Mouse (Mus musculus): ENCODE measurements around the gene Pbp2. TPM values are rescaled to one million over a fixed set of nuclear protein-coding genes. Genes with fewer than 3 reads are reported as not detected.

Gene Pbp2
- polyA plus RNA-seq, 1 experiment from 2014 or later = 0.19 TPM

DNA sequence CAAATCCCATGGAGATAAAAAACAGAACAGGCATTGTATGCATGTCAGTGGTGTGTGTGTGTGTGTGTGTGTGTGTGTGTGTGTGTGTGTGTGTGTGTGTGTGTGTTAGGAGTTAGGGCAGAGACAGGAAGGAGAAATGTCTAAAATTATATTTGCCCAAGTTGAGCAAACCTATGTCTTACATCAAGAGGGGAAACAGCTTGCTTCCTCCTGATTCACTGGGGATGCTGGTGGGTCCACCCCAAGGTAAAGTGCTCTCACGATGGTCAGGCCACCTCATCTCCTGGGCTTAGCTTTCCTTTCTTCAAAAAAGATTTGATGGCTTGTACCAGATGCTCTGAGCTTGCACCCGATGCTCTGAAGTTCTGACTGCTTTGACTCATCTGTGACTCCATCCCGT lies 13.9 kb upstream of the Pbp2 start:
- Histone ChIP-seq H3K36me3 (no peaks in the 10 kb centered on the region), H3K27me3 (ENCODE audit: low read depth, poor library complexity, severe bottlenecking) (no peaks in the 10 kb centered on the region), H3K27ac (no peak overlapping the region), H3K4me3 (no peak overlapping the region), H3K4me1 (peaks cover 12% of the 10 kb centered on the region), H3K9me3 (replicated peaks) (no peaks in the 10 kb centered on the region)
- WGBS = 75% methylated on average over 3 of the region's 3 CpGs
- no peak for DNase-seq (ENCODE audit: low spot score)

DNA sequence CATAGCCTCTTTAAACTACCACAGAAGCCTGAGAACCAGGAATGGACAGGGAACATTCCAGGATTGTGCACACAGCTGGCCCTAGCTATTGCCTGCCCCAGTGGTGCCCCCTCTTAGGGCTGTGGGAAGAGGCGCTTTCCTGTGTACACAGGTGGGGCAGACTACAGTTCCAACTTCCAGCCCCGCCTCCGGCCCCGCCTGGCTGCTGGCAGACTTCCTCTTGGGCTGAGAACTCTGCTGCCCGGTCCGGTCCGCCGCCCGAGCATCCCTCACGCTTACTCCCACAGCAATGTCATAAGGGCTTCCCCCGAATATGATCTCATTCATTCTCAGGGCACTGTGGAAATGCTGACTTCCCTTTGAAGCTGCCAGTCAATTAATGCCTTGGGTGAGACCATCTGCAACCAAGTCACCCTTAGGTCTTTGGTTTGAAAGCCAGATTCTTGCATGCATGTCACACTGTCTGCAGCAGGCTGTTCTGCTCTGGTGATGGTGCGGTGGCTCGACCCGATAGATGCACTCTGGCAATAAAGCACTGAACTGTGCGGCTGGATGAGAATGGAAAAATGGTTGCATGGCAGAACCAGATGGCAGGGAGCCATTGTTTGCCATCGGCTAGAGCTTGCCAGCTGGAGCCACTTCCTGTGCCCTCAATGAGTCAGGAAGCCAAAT lies 13.2 kb upstream of the Pbp2 start:
- peak; percentile 49 for DNase-seq (ENCODE audit: low spot score)
- H3K27ac ChIP-seq = peak overlapping the region; percentile 46; the same call in 1 of the 2 replicates
- WGBS = 57% methylated on average over 16 of the region's 16 CpGs
- peaks cover 12% of the 10 kb centered on the region for H3K4me1 ChIP-seq
- no peak overlapping the region; the same call in 1 of the 2 replicates for H3K4me3 ChIP-seq
- H3K36me3 ChIP-seq = no peaks in the 10 kb centered on the region
- H3K27me3 ChIP-seq (ENCODE audit: low read depth, poor library complexity, severe bottlenecking) = no peaks in the 10 kb centered on the region
- H3K9me3 ChIP-seq (replicated peaks) = no peaks in the 10 kb centered on the region

GRCm38 (mm10) chr6:135322749-135323148 lies 12.5 kb upstream of the Pbp2 start:
- no peak overlapping the region for H3K4me3 ChIP-seq
- no peaks in the 10 kb centered on the region for H3K27me3 ChIP-seq (ENCODE audit: low read depth, poor library complexity, severe bottlenecking)
- no peak for DNase-seq (ENCODE audit: low spot score)
- H3K9me3 ChIP-seq (replicated peaks) = no peaks in the 10 kb centered on the region
- H3K27ac ChIP-seq = peak overlapping the region; percentile 46; the same call in 1 of the 2 replicates
- 71% methylated on average over 7 of the region's 7 CpGs for WGBS
- no peaks in the 10 kb centered on the region for H3K36me3 ChIP-seq
- H3K4me1 ChIP-seq = peaks cover 12% of the 10 kb centered on the region

DNA sequence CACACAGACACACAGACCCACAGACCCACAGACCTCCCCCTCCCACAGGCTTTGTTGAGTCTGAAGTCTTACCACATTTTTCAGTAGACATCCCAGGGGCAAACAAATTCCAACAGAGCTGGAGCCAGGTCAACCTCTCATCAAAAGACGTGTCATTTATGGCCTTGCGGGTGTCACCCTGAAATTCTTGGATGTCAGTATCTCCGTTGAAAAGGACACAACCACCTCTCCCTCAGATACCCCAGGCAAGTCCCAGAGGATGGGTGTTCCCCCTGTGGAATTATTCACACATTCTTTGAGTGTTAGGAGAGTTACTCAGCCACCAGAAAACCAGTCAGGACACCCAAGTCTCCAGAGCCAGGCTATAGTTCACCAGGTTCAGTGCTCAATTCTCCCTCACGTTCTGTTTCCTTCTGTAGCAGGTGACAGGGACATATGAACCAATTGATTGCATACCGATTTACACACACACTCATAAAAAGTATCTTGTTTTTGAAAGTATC lies 9.3 kb upstream of the Pbp2 start:
- H3K9me3 ChIP-seq (replicated peaks) = no peaks in the 10 kb centered on the region
- H3K4me1 ChIP-seq = peaks cover 12% of the 10 kb centered on the region
- no peak for DNase-seq (ENCODE audit: low spot score)
- no peak overlapping the region for H3K4me3 ChIP-seq
- H3K27ac ChIP-seq = no peak overlapping the region
- 70% methylated on average over 5 of the region's 5 CpGs for WGBS
- no peaks in the 10 kb centered on the region for H3K27me3 ChIP-seq (ENCODE audit: low read depth, poor library complexity, severe bottlenecking)
- H3K36me3 ChIP-seq = no peaks in the 10 kb centered on the region

DNA sequence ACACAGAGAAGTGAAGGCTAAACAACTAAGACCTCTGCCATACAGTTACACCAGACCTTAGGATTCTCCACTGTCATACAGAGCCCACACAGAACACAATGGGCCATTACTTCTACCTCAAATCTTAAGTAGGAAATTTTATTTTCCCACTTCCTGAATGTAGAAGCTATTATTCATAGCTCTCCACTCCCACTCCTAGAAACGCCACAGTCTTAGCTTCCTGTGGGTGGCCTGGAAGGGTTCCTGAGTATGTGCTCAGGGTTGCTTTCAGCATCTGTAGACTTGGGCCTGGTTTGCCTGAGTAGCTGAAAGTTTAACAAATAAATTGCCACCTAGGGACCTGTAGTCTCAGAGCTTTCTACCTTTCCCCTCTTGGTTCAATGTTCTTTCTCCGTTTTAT lies 5.9 kb upstream of the Pbp2 start:
- Histone ChIP-seq H3K27me3 (ENCODE audit: low read depth, poor library complexity, severe bottlenecking) (no peaks in the 10 kb centered on the region), H3K4me1 (peaks cover 9% of the 10 kb centered on the region; the same call in 1 of the 2 replicates), H3K4me3 (no peak overlapping the region), H3K9me3 (replicated peaks) (no peaks in the 10 kb centered on the region), H3K27ac (no peak overlapping the region), H3K36me3 (no peaks in the 10 kb centered on the region)
- WGBS = 89% methylated on average over 2 of the region's 2 CpGs
- no peak for DNase-seq (ENCODE audit: low spot score)

GRCm38 (mm10) chr6:135313981-135314380 lies 3.8 kb upstream of the Pbp2 start:
- H3K27ac ChIP-seq = no peak overlapping the region; the same call in 1 of the 2 replicates
- H3K9me3 ChIP-seq (replicated peaks) = no peaks in the 10 kb centered on the region
- no peak overlapping the region for H3K4me3 ChIP-seq
- 48% methylated on average over 9 of the region's 9 CpGs for WGBS
- DNase-seq (ENCODE audit: low spot score) = no peak
- H3K27me3 ChIP-seq (ENCODE audit: low read depth, poor library complexity, severe bottlenecking) = no peaks in the 10 kb centered on the region
- peaks cover 9% of the 10 kb centered on the region; the same call in 1 of the 2 replicates for H3K4me1 ChIP-seq
- no peaks in the 10 kb centered on the region for H3K36me3 ChIP-seq

DNA sequence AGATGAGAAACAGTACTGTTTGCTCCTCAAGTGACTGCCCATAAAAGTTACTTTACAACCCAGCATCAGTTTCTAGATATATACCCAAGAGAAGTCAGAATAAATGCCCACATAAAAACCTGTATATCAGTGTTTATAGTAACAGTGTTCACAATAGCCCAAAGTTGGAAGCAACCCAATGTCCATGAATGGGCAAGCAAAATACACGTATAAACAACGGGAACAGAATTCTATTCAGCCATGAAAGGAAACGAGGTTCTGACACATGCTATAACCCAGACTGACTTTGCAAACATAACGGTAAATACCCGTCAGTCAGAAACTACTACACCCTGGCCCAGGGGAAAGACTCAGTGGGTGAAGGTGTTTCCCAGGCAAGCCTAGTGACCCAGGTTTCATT lies 1.8 kb upstream of the Pbp2 start:
- Histone ChIP-seq H3K4me3 (no peak overlapping the region), H3K36me3 (no peaks in the 10 kb centered on the region), H3K4me1 (peaks cover 9% of the 10 kb centered on the region; the same call in 1 of the 2 replicates), H3K9me3 (replicated peaks) (no peaks in the 10 kb centered on the region), H3K27ac (no peak overlapping the region), H3K27me3 (ENCODE audit: low read depth, poor library complexity, severe bottlenecking) (no peaks in the 10 kb centered on the region)
- WGBS = 92% methylated on average over 5 of the region's 5 CpGs
- no peak for DNase-seq (ENCODE audit: low spot score)

- Histone ChIP-seq H3K9me3 (replicated peaks) (no peaks in the 10 kb centered on the region), H3K36me3 (no peaks in the 10 kb centered on the region), H3K4me3 (no peak overlapping the region), H3K27me3 (ENCODE audit: low read depth, poor library complexity, severe bottlenecking) (no peaks in the 10 kb centered on the region), H3K27ac (peak overlapping the region; percentile 62), H3K4me1 (peaks cover 6% of the 10 kb centered on the region; the same call in 1 of the 2 replicates)
- no peak for DNase-seq (ENCODE audit: low spot score)
- 67% methylated on average over 7 of the region's 7 CpGs for WGBS
These were observed 5.5 kb downstream of the Pbp2 start for GRCm38 (mm10) chr6:135304576-135305260.

DNA sequence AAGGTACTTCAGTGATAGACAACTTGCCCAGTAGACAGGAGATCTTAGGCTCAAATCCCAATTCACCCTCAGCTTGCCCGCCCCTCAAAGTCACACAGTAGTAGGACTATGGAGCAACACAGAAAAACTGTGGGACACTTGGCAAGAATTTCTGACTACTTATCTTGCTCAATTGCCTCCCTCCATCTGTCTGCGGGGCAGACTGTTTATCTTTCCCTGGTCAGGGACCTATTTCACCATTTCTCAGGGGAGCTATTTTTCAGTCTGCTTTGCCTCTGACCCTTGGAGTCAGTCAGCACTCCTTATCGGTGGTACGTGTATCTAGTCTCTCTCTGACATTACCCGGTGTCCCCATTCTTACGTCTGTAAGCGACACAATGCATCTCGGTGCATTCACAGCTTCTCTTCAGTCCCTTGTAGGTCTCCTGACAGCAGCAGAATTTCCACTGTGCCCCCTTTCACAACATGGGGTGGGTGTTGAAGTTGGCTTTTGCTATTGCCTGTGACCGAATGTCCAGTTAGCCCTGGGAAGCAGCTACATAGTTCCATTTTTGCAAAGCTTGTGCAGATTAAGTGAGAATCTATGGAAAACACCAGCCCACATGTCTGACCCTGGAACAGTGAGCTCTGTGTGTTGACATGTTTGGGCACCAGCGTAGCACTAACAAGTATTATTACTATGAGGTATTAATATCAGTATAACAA lies 7.6 kb downstream of the Pbp2 start:
- WGBS = 86% methylated on average over 10 of the region's 10 CpGs
- no peaks in the 10 kb centered on the region for H3K9me3 ChIP-seq (replicated peaks)
- no peak overlapping the region for H3K4me3 ChIP-seq
- H3K4me1 ChIP-seq = peaks cover 6% of the 10 kb centered on the region; the same call in 1 of the 2 replicates
- no peaks in the 10 kb centered on the region for H3K36me3 ChIP-seq
- no peak for DNase-seq (ENCODE audit: low spot score)
- no peak overlapping the region for H3K27ac ChIP-seq
- H3K27me3 ChIP-seq (ENCODE audit: low read depth, poor library complexity, severe bottlenecking) = no peaks in the 10 kb centered on the region

DNA sequence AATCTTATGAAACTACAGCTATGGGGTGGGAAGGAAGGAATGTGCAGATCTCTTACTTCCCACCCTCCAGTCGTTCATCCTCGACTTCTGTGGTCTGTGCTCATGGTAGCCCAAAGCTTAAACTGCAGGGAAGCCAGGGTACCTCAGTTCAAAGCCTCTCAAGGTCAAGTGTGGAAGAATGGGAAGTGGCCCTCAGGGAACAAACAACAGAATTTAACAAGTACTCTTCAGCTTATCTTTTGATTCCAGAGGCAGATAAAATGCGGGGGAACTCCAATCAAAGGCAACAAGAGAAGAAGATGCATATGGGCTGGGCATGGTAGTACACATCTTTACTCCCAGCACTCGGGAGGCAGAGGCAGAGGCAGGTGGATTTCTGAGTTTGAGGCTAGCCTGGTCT lies 9.7 kb downstream of the Pbp2 start:
- H3K36me3 ChIP-seq = no peaks in the 10 kb centered on the region
- peaks cover 8% of the 10 kb centered on the region; the same call in 1 of the 2 replicates for H3K4me1 ChIP-seq
- no peaks in the 10 kb centered on the region for H3K9me3 ChIP-seq (replicated peaks)
- H3K4me3 ChIP-seq = no peak overlapping the region
- 89% methylated on average over 4 of the region's 4 CpGs for WGBS
- H3K27ac ChIP-seq = no peak overlapping the region
- H3K27me3 ChIP-seq (ENCODE audit: low read depth, poor library complexity, severe bottlenecking) = no peaks in the 10 kb centered on the region
- no peak for DNase-seq (ENCODE audit: low spot score)

- no peak overlapping the region for H3K27ac ChIP-seq
- H3K36me3 ChIP-seq = no peaks in the 10 kb centered on the region
- no peaks in the 10 kb centered on the region for H3K9me3 ChIP-seq (replicated peaks)
- H3K4me1 ChIP-seq = peaks cover 7% of the 10 kb centered on the region; the same call in 1 of the 2 replicates
- H3K27me3 ChIP-seq (ENCODE audit: low read depth, poor library complexity, severe bottlenecking) = no peaks in the 10 kb centered on the region
- DNase-seq (ENCODE audit: low spot score) = no peak
- 86% methylated on average over 7 of the region's 7 CpGs for WGBS
- no peak overlapping the region for H3K4me3 ChIP-seq
These were observed 11.1 kb downstream of the Pbp2 start for GRCm38 (mm10) chr6:135299024-135299550.

GRCm38 (mm10) chr6:135297570-135297969 lies 12.6 kb downstream of the Pbp2 start:
- DNase-seq (ENCODE audit: low spot score) = no peak
- no peak overlapping the region for H3K27ac ChIP-seq
- no peaks in the 10 kb centered on the region for H3K36me3 ChIP-seq
- no peaks in the 10 kb centered on the region for H3K27me3 ChIP-seq (ENCODE audit: low read depth, poor library complexity, severe bottlenecking)
- no peaks in the 10 kb centered on the region for H3K9me3 ChIP-seq (replicated peaks)
- H3K4me3 ChIP-seq = no peak overlapping the region
- H3K4me1 ChIP-seq = peaks cover 7% of the 10 kb centered on the region; the same call in 1 of the 2 replicates
- 83% methylated on average over 7 of the region's 7 CpGs for WGBS
